Mouse (Mus musculus) erythroblast, embryonic 14.5 days (primary cell): ENCODE measurements around the gene AI182371. TPM values are rescaled to one million over a fixed set of nuclear protein-coding genes. Genes with fewer than 3 reads are reported as not detected.

Experiments
- H3K27me3 ChIP-seq: 2 replicates; pipeline ENCODE4 v1.6.1; 2012; ENCODE audit warnings: inconsistent platforms; ENCODE audit not compliant: control insufficient read depth
- H3K36me3 ChIP-seq: 2 replicates; pipeline ENCODE4 v1.6.1; 2012; ENCODE audit warnings: mild to moderate bottlenecking, inconsistent platforms; ENCODE audit not compliant: control insufficient read depth
- H3K4me1 ChIP-seq: 2 replicates; pipeline ENCODE4 v1.6.1; 2012; ENCODE audit warnings: inconsistent platforms; ENCODE audit not compliant: control insufficient read depth
- H3K4me3 ChIP-seq: replicated peaks from 2 replicates; pipeline ENCODE3; 2012; ENCODE audit warnings: moderate library complexity, mild to moderate bottlenecking, inconsistent platforms
- H3K9me3 ChIP-seq: 2 replicates; pipeline ENCODE4 v1.6.1; 2012; ENCODE audit warnings: low read length, inconsistent platforms, mixed read lengths; ENCODE audit not compliant: control insufficient read depth
- GATA1 ChIP-seq: IDR thresholded peaks from 2 replicates; pipeline ENCODE4 v1.6.1; 2012; ENCODE audit warnings: low read length, inconsistent platforms, mixed read lengths
- TAL1 ChIP-seq: IDR thresholded peaks from 3 replicates; pipeline ENCODE4 v1.6.1; 2012; ENCODE audit warnings: low read length, inconsistent platforms, mixed read lengths
- polyA plus RNA-seq: library from polyadenylated mRNA; stranded (reverse); fragments of >175 nt; gene quantifications from 2 replicates; pipeline ENCODE4 v1.2.3, GENCODE M21; 2012

AI182371 gene
- polyA plus RNA-seq, 1 experiment = not detected

DNA sequence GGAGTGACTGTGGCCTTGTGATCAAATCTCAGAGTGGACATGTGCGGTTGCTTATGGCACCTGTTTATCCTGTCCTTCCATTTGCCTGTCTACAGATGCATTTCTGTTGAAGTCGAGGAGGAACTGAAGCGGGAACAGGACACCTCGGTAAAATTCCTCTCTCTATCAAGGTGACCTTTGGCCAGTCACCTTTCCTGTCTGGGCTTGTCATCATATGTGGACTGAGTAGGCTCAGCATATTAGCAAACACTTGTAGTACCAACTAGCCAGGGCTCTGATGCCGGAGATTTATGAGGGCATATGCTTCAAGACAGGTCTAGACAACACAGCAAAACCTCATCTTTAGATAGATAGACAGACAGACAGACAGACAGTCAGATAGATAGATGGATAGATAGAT lies 41.1 kb downstream of the AI182371 start:
- no peak for TF ChIP-seq GATA1
- no peak for TF ChIP-seq TAL1
- Histone ChIP-seq H3K4me1 (no peaks in the 10 kb centered on the region), H3K9me3 (no peaks in the 10 kb centered on the region), H3K27me3 (no peaks in the 10 kb centered on the region), H3K4me3 (no peak overlapping the region), H3K36me3 (no peaks in the 10 kb centered on the region)

DNA sequence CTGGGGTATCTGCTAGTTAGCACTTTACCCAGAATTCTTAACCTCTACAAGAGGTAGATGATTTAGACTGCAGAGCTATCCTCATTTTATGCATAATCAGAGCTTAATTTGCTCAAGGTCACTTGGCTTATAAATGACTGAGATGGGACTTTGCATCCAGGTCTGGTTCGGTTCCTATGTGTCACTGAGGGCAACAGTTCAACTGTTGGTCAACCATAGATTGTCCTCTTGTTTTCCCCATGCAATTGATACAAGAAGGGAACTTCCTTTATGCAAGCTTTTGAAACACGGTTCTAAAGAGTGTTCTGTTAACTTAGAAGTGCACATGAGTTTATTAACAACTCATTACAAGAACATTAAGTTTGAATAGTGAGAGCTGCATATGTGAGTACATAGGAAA lies 43.0 kb downstream of the AI182371 start:
- Histone ChIP-seq H3K4me3 (no peak overlapping the region), H3K27me3 (no peaks in the 10 kb centered on the region), H3K4me1 (no peaks in the 10 kb centered on the region), H3K9me3 (no peaks in the 10 kb centered on the region), H3K36me3 (no peaks in the 10 kb centered on the region)
- no peak for TF ChIP-seq GATA1

DNA sequence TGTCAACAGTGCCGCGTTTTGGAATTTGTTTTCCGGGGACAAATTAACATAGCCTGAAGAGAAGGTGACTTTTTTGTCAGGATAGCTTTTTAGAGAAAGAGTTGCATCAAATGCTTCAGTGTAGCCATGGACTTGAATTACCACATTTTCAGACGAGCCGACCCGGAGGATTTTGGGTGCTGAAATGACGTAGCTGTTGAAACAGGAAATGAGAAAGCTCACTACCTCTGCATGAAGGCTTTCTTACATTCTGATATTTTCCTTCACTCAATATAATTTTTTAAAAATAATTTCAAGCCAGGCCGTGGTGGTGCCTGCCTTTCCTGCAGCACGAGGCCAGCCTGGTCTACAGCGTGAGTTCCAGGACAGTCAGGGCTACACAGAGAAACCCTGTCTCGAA lies 44.1 kb downstream of the AI182371 start:
- Histone ChIP-seq H3K36me3 (no peaks in the 10 kb centered on the region), H3K4me3 (no peak overlapping the region)

DNA sequence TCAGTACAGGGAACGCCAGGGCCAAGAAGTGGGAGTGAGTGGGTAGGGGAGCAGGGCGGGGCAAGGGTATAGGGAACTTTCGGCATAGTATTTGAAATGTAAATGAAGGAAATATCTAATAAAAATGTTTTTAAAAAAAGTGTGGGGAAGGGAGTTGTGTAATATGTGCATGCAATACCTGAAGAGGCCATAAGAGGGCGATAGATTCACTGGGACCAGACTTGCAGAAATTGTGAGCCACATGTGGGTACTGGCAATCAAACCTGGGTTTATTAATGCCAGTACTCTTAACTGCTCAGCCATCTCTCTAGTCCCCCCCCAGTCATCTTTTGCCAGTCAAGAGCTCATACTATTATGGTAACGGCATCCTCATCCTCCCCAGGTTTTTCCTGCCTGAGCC lies 52.5 kb downstream of the AI182371 start:
- H3K36me3 ChIP-seq = no peaks in the 10 kb centered on the region; the same call in 1 of the 2 replicates
- H3K27me3 ChIP-seq = no peaks in the 10 kb centered on the region
- no peak for TF ChIP-seq GATA1
- TF ChIP-seq TAL1 = no peak
- no peaks in the 10 kb centered on the region for H3K9me3 ChIP-seq
- H3K4me3 ChIP-seq = no peak overlapping the region
- H3K4me1 ChIP-seq = no peaks in the 10 kb centered on the region

More for the DNA sequence above, 44.1 kb downstream of the AI182371 start:
- Histone ChIP-seq H3K4me1 (no peaks in the 10 kb centered on the region), H3K9me3 (no peaks in the 10 kb centered on the region), H3K27me3 (no peaks in the 10 kb centered on the region)
- TF ChIP-seq GATA1 (no peak), TAL1 (no peak)

DNA sequence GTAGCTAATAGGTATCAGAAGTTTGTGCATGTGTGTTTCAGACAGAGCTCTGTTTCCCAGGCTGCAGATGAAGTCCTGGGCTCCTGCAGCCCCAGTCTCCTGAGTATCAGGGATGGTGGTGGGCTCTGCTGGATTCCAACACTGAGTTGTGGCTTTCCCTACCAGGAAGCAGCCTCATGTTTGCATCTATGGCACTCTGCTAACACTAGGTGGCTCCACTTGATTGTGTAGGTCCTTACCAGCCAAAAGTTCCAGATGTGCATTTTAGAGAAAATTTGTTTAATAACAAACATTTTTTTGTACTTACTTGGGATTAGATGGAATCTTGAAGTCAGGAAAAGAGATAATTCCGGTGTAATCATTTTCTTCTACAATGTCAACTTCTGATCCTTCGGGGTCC lies 56.4 kb downstream of the AI182371 start:
- H3K4me3 ChIP-seq = no peak overlapping the region
- TF ChIP-seq GATA1 = no peak
- no peaks in the 10 kb centered on the region for H3K9me3 ChIP-seq
- no peaks in the 10 kb centered on the region; the same call in 1 of the 2 replicates for H3K36me3 ChIP-seq
- no peaks in the 10 kb centered on the region for H3K4me1 ChIP-seq
- no peaks in the 10 kb centered on the region for H3K27me3 ChIP-seq

DNA sequence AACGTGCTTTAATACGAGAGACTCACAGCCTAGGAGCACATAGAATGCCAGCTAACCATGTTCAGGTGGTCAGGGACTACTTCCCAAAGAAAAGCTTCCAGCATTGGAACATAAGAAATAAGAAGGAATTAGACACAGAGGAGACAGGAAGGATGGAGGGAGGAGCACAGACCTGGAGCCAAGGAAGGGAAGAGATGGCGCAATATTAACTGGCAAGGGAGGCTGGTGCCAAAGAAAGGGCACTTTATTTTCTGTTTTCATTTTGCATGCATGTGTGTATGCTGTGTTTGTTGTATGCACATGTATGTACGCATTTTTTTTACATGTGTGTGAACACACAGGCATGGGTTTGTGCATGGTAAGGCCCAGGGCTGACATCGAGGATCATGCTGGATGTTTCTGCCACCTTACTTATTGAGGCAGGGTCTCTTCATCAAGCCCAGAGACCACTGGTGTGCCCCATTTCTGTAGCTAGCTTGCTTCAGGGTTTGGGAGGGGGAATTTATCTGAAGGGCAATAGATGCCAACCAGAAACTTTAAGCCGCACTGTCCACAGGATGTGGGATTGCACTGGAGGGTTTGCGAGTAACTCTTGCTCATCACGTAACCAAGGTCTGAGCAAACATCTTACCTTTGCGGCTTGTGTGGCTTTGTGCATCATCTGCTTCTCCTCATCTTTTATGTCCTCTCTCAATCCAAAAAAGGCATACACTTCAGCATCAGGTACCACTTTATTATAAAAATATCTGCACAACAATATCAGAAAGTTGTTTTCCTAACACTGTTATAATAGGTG lies 62.6 kb downstream of the AI182371 start:
- H3K4me1 ChIP-seq = no peaks in the 10 kb centered on the region
- H3K36me3 ChIP-seq = no peaks in the 10 kb centered on the region; the same call in 1 of the 2 replicates
- no peaks in the 10 kb centered on the region for H3K27me3 ChIP-seq
- H3K4me3 ChIP-seq = no peak overlapping the region
- H3K9me3 ChIP-seq = no peaks in the 10 kb centered on the region
- no peak for TF ChIP-seq GATA1
- TF ChIP-seq TAL1 = no peak

Other genes with a start within 250 kb of the AI182371 start
- not detected in 2 replicates for gene Cutal, start 227.1 kb downstream of the AI182371 start, polyA plus RNA-seq
- gene Psmd5, start 226.6 kb downstream of the AI182371 start, polyA plus RNA-seq = 0.80 and 1.2 TPM in 2 replicates
- gene Phf19, start 187.5 kb downstream of the AI182371 start, polyA plus RNA-seq = 1.8 and 2.1 TPM in 2 replicates
- not detected in 2 replicates for gene Traf1, start 139.8 kb downstream of the AI182371 start, polyA plus RNA-seq
- gene Hc, start 40.1 kb downstream of the AI182371 start, polyA plus RNA-seq = not detected in 2 replicates
- gene Cntrl, start 7.9 kb upstream of the AI182371 start, polyA plus RNA-seq = 0.63 and 0.89 TPM in 2 replicates
- gene Rab14, start 99.6 kb upstream of the AI182371 start, polyA plus RNA-seq = 44.7 and 50.9 TPM in 2 replicates
- 0.36 and 0.62 TPM in 2 replicates for gene Gsn, start 154.8 kb upstream of the AI182371 start, polyA plus RNA-seq
- gene Stom, start 235.4 kb upstream of the AI182371 start, polyA plus RNA-seq = 29.1 and 34.6 TPM in 2 replicates